Mouse (Mus musculus): Measurements from ENCODE around the gene Gm20721. TPM values are rescaled to one million over a fixed set of nuclear protein-coding genes. Genes with fewer than 3 reads are reported as not detected.

Gene Gm20721
- polyA plus RNA-seq, 1 experiment, result 9.7 TPM

DNA sequence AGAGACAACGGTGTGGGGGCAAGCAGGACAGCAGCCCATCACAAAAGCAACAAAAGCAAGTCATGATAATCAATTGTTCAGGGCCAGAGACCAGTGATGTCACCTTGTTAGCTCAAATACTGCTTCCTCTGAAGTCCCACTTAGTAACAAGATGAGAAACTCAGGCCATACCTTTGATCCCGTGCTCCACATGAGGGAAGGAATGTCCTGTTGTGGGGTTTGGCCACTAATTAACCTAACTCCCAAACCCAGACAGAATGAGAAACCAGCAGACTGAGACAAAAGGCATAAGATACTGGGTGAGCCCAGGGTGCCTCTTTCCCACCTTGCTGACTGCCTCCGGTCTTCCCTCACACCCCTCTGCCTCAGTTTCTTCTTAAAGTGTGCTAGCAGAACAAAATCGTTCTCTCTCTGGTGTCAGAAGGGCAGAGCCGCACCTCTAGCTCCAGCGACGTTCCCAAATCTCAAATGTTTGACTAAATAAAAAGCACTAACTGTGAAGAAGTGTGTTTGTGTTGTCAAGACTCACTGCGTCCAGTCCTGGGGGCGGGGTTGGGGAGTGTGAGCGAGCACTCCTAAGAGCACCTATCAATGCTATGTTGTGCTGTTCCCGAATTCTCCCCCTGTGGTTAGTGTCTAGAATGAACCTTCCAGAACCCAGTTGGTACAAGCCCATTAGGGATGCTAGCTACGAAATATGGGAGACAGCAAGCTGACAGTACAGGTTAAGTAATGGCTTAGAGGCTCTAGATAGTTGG is 57.7 kb downstream of the Gm20721 start:
- H3K36me3 ChIP-seq (ENCODE audit: control insufficient read depth, insufficient read depth), result peaks cover 4% of the 10 kb centered on the region
- TF ChIP-seq CEBPB (IDR thresholded peaks at IDR 0.05; ENCODE audit: insufficient read depth, poor library complexity, severe bottlenecking) (no peak), SRF (IDR thresholded peaks at IDR 0.05; ENCODE audit: control insufficient read depth, insufficient read length, low read depth) (no peak), POLR2A (IDR thresholded peaks at IDR 0.05; ENCODE audit: insufficient read length, low read depth) (no peak), MYOG (IDR thresholded peaks at IDR 0.05; ENCODE audit: control insufficient read depth in 1 of 3, insufficient read depth in 1 of 3, insufficient read length in 2 of 3, low read depth in 2 of 3) (no peak), TCF3 (IDR thresholded peaks at IDR 0.05; ENCODE audit: insufficient read length, low read depth) (no peak), TCF12 (IDR thresholded peaks at IDR 0.05; ENCODE audit: insufficient read depth, poor library complexity, severe bottlenecking) (no peak), REST (IDR thresholded peaks at IDR 0.05; ENCODE audit: insufficient read depth, insufficient read length) (no peak), USF1 (IDR thresholded peaks at IDR 0.05; ENCODE audit: low read depth) (no peak), E2F4 (IDR thresholded peaks at IDR 0.05; ENCODE audit: insufficient read depth) (no peak), POLR2AphosphoS2 (IDR thresholded peaks at IDR 0.05; ENCODE audit: insufficient read length, low read depth) (no peak)
- no peak overlapping the region for H3K4me2 ChIP-seq (ENCODE audit: low read depth)
- H3ac ChIP-seq (ENCODE audit: control insufficient read depth, insufficient read length), result no peak overlapping the region
- no peak overlapping the region for H3K4me3 ChIP-seq
- peaks cover 49% of the 10 kb centered on the region for H3K79me2 ChIP-seq (ENCODE audit: control insufficient read depth, insufficient read depth)
- H3K27me3 ChIP-seq (ENCODE audit: control insufficient read depth, insufficient read depth, insufficient read length), result no peaks in the 10 kb centered on the region

DNA sequence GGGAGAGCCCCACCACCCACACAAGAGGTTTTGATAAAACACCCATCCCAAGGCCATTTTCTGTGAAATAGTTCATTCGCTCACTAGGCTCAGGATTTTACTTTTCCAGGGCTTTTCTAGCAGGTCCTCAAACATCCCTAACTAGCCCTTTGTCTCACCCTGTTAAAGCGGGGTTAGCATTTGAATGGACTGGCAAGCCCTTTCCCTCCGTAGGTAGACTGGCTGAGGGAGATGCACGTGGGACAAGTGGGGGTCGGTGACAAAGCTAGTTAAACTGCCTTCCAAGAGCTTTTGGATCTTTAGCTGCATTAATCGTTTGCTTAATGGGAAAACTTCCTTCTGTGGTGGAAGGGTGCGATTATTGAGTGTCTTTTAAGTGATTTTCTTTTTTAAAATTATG is 58.6 kb downstream of the Gm20721 start:
- Histone ChIP-seq H3K36me3 (ENCODE audit: control insufficient read depth, insufficient read depth) (peaks cover 4% of the 10 kb centered on the region), H3K4me2 (ENCODE audit: low read depth) (no peak overlapping the region), H3K27me3 (ENCODE audit: control insufficient read depth, insufficient read depth, insufficient read length) (no peaks in the 10 kb centered on the region), H3ac (ENCODE audit: control insufficient read depth, insufficient read length) (no peak overlapping the region), H3K79me2 (ENCODE audit: control insufficient read depth, insufficient read depth) (peaks cover 41% of the 10 kb centered on the region), H3K4me3 (no peak overlapping the region)
- TF ChIP-seq POLR2A (IDR thresholded peaks at IDR 0.05; ENCODE audit: insufficient read length, low read depth) (no peak), MYOD1 (IDR thresholded peaks at IDR 0.05; ENCODE audit: control insufficient read depth in 1 of 3, insufficient read length in 2 of 3, low read depth in 2 of 3) (no peak), POLR2AphosphoS2 (IDR thresholded peaks at IDR 0.05; ENCODE audit: insufficient read length, low read depth) (no peak), SRF (IDR thresholded peaks at IDR 0.05; ENCODE audit: control insufficient read depth, insufficient read length, low read depth) (no peak), REST (IDR thresholded peaks at IDR 0.05; ENCODE audit: insufficient read depth, insufficient read length) (no peak), CEBPB (IDR thresholded peaks at IDR 0.05; ENCODE audit: insufficient read depth, poor library complexity, severe bottlenecking) (no peak), E2F4 (IDR thresholded peaks at IDR 0.05; ENCODE audit: insufficient read depth) (no peak), USF1 (IDR thresholded peaks at IDR 0.05; ENCODE audit: low read depth) (no peak), TCF12 (IDR thresholded peaks at IDR 0.05; ENCODE audit: insufficient read depth, poor library complexity, severe bottlenecking) (no peak), MAX (IDR thresholded peaks at IDR 0.05; ENCODE audit: low read depth) (no peak)

DNA sequence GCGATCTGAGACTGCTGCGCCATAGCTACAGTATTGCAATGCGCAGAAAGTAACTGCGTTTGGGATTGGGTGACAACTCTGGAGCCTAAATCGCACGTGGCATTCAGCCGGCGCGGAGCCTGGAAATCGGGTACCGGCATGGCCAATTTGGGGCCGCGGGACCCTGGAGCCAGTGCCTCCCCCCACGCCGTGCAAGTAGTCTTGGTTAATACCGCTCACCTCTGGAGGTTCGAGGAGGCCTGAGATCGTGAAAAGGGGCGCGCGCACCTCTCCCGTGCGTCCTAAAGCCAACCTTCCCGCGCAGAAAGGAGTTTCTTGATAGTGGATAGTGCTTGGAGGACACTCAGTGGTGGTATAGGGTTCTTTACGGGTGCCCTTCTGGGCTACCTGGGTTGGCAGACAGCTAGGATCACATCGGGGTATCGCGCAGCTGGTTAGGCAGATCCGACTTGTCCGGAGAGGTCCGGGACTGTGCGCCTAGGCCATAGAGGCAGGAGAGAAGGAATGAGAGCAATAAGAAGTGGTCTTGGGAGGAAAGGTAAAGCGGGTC is 60.5 kb downstream of the Gm20721 start:
- H3K4me3 ChIP-seq, result no peak overlapping the region
- H3ac ChIP-seq (ENCODE audit: control insufficient read depth, insufficient read length), result no peak overlapping the region
- H3K4me2 ChIP-seq (ENCODE audit: low read depth), result no peak overlapping the region
- H3K27me3 ChIP-seq (ENCODE audit: control insufficient read depth, insufficient read depth, insufficient read length), result no peaks in the 10 kb centered on the region
- H3K36me3 ChIP-seq (ENCODE audit: control insufficient read depth, insufficient read depth), result peaks cover 4% of the 10 kb centered on the region
- peaks cover 32% of the 10 kb centered on the region for H3K79me2 ChIP-seq (ENCODE audit: control insufficient read depth, insufficient read depth)
- no peak for TF ChIP-seq SRF (IDR thresholded peaks at IDR 0.05; ENCODE audit: control insufficient read depth, insufficient read length, low read depth)
- no peak for TF ChIP-seq USF1 (IDR thresholded peaks at IDR 0.05; ENCODE audit: low read depth)
- TF ChIP-seq TCF3 (IDR thresholded peaks at IDR 0.05; ENCODE audit: insufficient read length, low read depth), result no peak
- no peak for TF ChIP-seq CEBPB (IDR thresholded peaks at IDR 0.05; ENCODE audit: insufficient read depth, poor library complexity, severe bottlenecking)
- no peak for TF ChIP-seq MYOD1 (IDR thresholded peaks at IDR 0.05; ENCODE audit: control insufficient read depth in 1 of 3, insufficient read length in 2 of 3, low read depth in 2 of 3)
- no peak for TF ChIP-seq POLR2A (IDR thresholded peaks at IDR 0.05; ENCODE audit: insufficient read length, low read depth)
- TF ChIP-seq MYOG (IDR thresholded peaks at IDR 0.05; ENCODE audit: control insufficient read depth in 1 of 3, insufficient read depth in 1 of 3, insufficient read length in 2 of 3, low read depth in 2 of 3), result no peak
- no peak for TF ChIP-seq E2F4 (IDR thresholded peaks at IDR 0.05; ENCODE audit: insufficient read depth)
- no peak for TF ChIP-seq POLR2AphosphoS2 (IDR thresholded peaks at IDR 0.05; ENCODE audit: insufficient read length, low read depth)
- no peak for TF ChIP-seq REST (IDR thresholded peaks at IDR 0.05; ENCODE audit: insufficient read depth, insufficient read length)
- no peak for TF ChIP-seq MAX (IDR thresholded peaks at IDR 0.05; ENCODE audit: low read depth)
- no peak for TF ChIP-seq TCF12 (IDR thresholded peaks at IDR 0.05; ENCODE audit: insufficient read depth, poor library complexity, severe bottlenecking)

DNA sequence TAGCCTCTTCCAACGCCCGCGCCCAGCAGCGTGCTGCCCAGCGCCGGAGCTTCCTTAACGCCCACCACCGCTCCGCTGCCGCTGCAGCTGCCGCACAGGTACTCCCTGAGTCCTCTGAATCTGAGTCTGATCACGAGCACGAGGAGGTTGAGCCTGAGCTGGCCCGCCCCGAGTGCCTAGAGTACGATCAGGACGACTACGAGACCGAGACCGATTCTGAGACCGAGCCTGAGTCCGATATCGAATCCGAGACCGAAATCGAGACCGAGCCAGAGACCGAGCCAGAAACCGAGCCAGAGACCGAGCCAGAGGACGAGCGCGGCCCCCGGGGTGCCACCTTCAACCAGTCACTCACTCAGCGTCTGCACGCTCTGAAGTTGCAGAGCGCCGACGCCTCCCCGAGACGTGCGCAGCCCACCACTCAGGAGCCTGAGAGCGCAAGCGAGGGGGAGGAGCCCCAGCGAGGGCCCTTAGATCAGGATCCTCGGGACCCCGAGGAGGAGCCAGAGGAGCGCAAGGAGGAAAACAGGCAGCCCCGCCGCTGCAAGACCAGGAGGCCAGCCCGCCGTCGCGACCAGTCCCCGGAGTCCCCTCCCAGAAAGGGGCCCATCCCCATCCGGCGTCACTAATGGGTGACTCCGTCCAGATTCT is 61.6 kb downstream of the Gm20721 start:
- peaks cover 21% of the 10 kb centered on the region for H3K79me2 ChIP-seq (ENCODE audit: control insufficient read depth, insufficient read depth)
- H3K4me3 ChIP-seq, result no peak overlapping the region
- H3K4me2 ChIP-seq (ENCODE audit: low read depth), result no peak overlapping the region
- TF ChIP-seq CEBPB (IDR thresholded peaks at IDR 0.05; ENCODE audit: insufficient read depth, poor library complexity, severe bottlenecking) (no peak), MYOD1 (IDR thresholded peaks at IDR 0.05; ENCODE audit: control insufficient read depth in 1 of 3, insufficient read length in 2 of 3, low read depth in 2 of 3) (no peak), MYOG (IDR thresholded peaks at IDR 0.05; ENCODE audit: control insufficient read depth in 1 of 3, insufficient read depth in 1 of 3, insufficient read length in 2 of 3, low read depth in 2 of 3) (no peak), E2F4 (IDR thresholded peaks at IDR 0.05; ENCODE audit: insufficient read depth) (no peak), USF1 (IDR thresholded peaks at IDR 0.05; ENCODE audit: low read depth) (no peak), MAX (IDR thresholded peaks at IDR 0.05; ENCODE audit: low read depth) (no peak), POLR2A (IDR thresholded peaks at IDR 0.05; ENCODE audit: insufficient read length, low read depth) (no peak), SRF (IDR thresholded peaks at IDR 0.05; ENCODE audit: control insufficient read depth, insufficient read length, low read depth) (no peak), TCF12 (IDR thresholded peaks at IDR 0.05; ENCODE audit: insufficient read depth, poor library complexity, severe bottlenecking) (no peak), REST (IDR thresholded peaks at IDR 0.05; ENCODE audit: insufficient read depth, insufficient read length) (no peak), POLR2AphosphoS2 (IDR thresholded peaks at IDR 0.05; ENCODE audit: insufficient read length, low read depth) (no peak), TCF3 (IDR thresholded peaks at IDR 0.05; ENCODE audit: insufficient read length, low read depth) (no peak)
- no peak overlapping the region for H3ac ChIP-seq (ENCODE audit: control insufficient read depth, insufficient read length)
- H3K27me3 ChIP-seq (ENCODE audit: control insufficient read depth, insufficient read depth, insufficient read length), result no peaks in the 10 kb centered on the region
- peaks cover 4% of the 10 kb centered on the region for H3K36me3 ChIP-seq (ENCODE audit: control insufficient read depth, insufficient read depth)
